Mouse (Mus musculus) common myeloid progenitor, adult 5-6 weeks (primary cell): ENCODE measurements around the gene Sh3bgrl2. TPM values are rescaled to one million over a fixed set of nuclear protein-coding genes. Genes with fewer than 3 reads are reported as not detected.
"Not testable (repeated sequence)": the region's sequence is repeated elsewhere in the genome, so short reads cannot be mapped to it uniquely, and the experiment has no call there.

Source experiments
- ATAC-seq: replicated peaks from 2 replicates; pipeline ENCODE4 v1.8.0; 2016; ENCODE audit warnings: low read depth, mild to moderate bottlenecking, moderate TSS enrichment, inconsistent platforms; ENCODE audit not compliant: poor library complexity, severe bottlenecking
- total RNA-seq: library from RNA; stranded (forward); fragments of 200-1000, 187-1606 nt; gene quantifications from 2 replicates; pipeline ENCODE4 v1.2.3, GENCODE M21; 2017

The Sh3bgrl2 gene
- total RNA-seq: 0.37 TPM in 1 of 2 replicates, not detected in the other

- peak; percentile 88 for ATAC-seq
These were observed at the start of gene Sh3bgrl2 for GRCm38 (mm10) chr9:83547830-83548689. Gene Sh3bgrl2 (plus strand): TSS chr9:83548327.

GRCm38 (mm10) chr9:83519081-83519480 lies 29.0 kb upstream of the Sh3bgrl2 start:
- not testable (repeated sequence) for ATAC-seq

- no peak for ATAC-seq
These were observed 28.5 kb upstream of the Sh3bgrl2 start for GRCm38 (mm10) chr9:83519510-83520155.

GRCm38 (mm10) chr9:83527341-83528060 lies 20.6 kb upstream of the Sh3bgrl2 start:
- ATAC-seq: no peak

GRCm38 (mm10) chr9:83533044-83533769 lies 14.9 kb upstream of the Sh3bgrl2 start:
- ATAC-seq: no peak

- no peak for ATAC-seq
These were observed 11.2 kb upstream of the Sh3bgrl2 start for GRCm38 (mm10) chr9:83536959-83537358.

GRCm38 (mm10) chr9:83537510-83537909 lies 10.6 kb upstream of the Sh3bgrl2 start:
- no peak for ATAC-seq

GRCm38 (mm10) chr9:83537921-83538536 lies 10.1 kb upstream of the Sh3bgrl2 start:
- no peak for ATAC-seq

- ATAC-seq: no peak
These were observed 8.2 kb upstream of the Sh3bgrl2 start for GRCm38 (mm10) chr9:83539809-83540491.

GRCm38 (mm10) chr9:83540492-83540857 lies 7.7 kb upstream of the Sh3bgrl2 start:
- no peak for ATAC-seq

GRCm38 (mm10) chr9:83540975-83541374 lies 7.2 kb upstream of the Sh3bgrl2 start:
- no peak for ATAC-seq

GRCm38 (mm10) chr9:83545240-83545639 lies 2.9 kb upstream of the Sh3bgrl2 start:
- ATAC-seq: no peak

GRCm38 (mm10) chr9:83546316-83546715 lies 1.8 kb upstream of the Sh3bgrl2 start:
- ATAC-seq: peak; percentile 36; the same call in 1 of the 2 replicates

GRCm38 (mm10) chr9:83547229-83547628 lies 898 bp upstream of the Sh3bgrl2 start:
- no peak for ATAC-seq

GRCm38 (mm10) chr9:83549866-83550265 lies 1.7 kb downstream of the Sh3bgrl2 start:
- ATAC-seq: no peak

GRCm38 (mm10) chr9:83551116-83551515 lies 3.0 kb downstream of the Sh3bgrl2 start:
- no peak for ATAC-seq

- ATAC-seq: no peak
These were observed 3.5 kb downstream of the Sh3bgrl2 start for GRCm38 (mm10) chr9:83551632-83552031.

GRCm38 (mm10) chr9:83555580-83555979 lies 7.5 kb downstream of the Sh3bgrl2 start:
- ATAC-seq: peak; percentile 39; the same call in 1 of the 2 replicates

- no peak for ATAC-seq
These were observed 8.1 kb downstream of the Sh3bgrl2 start for GRCm38 (mm10) chr9:83556236-83556635.
